Mouse (Mus musculus) lung, adult 2 months (tissue): ENCODE results near the gene Slc2a6. TPM values are rescaled to one million over a fixed set of nuclear protein-coding genes. Genes with fewer than 3 reads are reported as not detected.

Source experiments
- DNase-seq: peaks from one replicate; pipeline ENCODE4 v3.0.0; 2022
- H3K4me1 ChIP-seq: fragments of 200-500 bp; 2 replicates; pipeline ENCODE4 v1.6.1; 2011; ENCODE audit warnings: low read length; ENCODE audit not compliant: control insufficient read depth, insufficient read depth
- H3K4me3 ChIP-seq: fragments of 200-500 bp; replicated peaks from 2 replicates; pipeline ENCODE3; 2011; ENCODE audit warnings: low read depth, mild to moderate bottlenecking, control low read depth, low read length; ENCODE audit errors: extremely low read depth
- CTCF ChIP-seq: fragments of 200-500 bp; IDR thresholded peaks from 2 replicates; pipeline ENCODE4 v1.5.1; 2011; ENCODE audit warnings: mild to moderate bottlenecking, low read length, control low read depth; ENCODE audit not compliant: insufficient read depth
- POLR2A ChIP-seq: fragments of 200-500 bp; IDR thresholded peaks from 2 replicates; pipeline ENCODE4 v1.6.1; 2011; ENCODE audit warnings: low read depth, mild to moderate bottlenecking, control low read depth, low read length, borderline replicate concordance; ENCODE audit errors: extremely low read depth
- WGBS: fragments of 180-500 bp; shearing (Covaris S2); methylation state at CpG from one replicate; pipeline ENCODE4 v1.1.7; 2018; 5-methylcytosine and 5-hydroxymethylcytosine counted together
- polyA plus RNA-seq: library from polyadenylated mRNA; depleted of rRNA; stranded (reverse); fragments of >200 nt; gene quantifications from 2 replicates; pipeline ENCODE4 v1.2.3, GENCODE M21; 2012

Slc2a6 gene
- polyA plus RNA-seq, 1 experiment = 9.5 TPM

DNA sequence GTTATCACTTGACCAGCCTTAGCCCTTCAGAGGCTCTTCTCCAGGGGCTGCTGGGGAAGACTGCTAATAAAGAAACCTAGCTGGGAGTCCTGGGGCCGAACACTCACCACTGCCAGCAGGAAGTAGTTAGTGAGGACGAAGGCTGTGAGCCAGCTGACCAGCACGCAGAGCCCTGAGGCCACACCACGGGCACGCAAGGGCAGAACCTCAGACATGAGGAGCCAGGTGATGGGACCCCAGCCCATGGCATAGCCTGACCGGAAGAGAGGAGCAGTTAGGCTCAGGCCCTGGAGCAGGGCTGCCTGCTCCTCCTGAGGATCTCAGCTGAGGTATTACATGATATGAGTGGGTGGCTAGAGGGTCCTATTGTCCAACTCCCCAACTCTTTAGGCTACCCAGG, 5.2 kb downstream of the Slc2a6 start:
- WGBS = 56% methylated on average over 6 of the region's 6 CpGs
- H3K4me3 ChIP-seq = no peak overlapping the region
- no peak for DNase-seq
- TF ChIP-seq POLR2A (no peak), CTCF (no peak)
- H3K4me1 ChIP-seq = no peaks in the 10 kb centered on the region

DNA sequence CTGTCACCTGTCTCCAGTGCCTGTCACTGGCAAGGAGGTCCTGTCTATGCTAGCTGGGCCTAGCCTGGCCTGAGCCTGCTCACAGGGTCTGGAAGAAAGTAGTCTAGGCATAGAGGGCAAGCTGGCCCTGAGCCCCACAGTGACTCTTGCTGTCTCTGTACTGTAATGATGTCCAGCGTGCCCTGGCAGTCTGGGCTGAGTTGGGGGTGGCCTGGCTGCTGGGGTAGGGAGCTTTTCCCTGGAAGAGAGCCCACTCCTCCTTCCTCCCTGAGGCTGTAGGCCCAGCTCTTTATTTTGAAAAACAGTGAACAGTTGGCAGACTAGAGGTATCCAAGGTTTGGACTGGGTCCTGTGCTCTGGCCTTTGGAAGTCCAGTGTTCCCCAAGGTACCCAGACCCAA, 6.7 kb downstream of the Slc2a6 start:
- Histone ChIP-seq H3K4me3 (no peak overlapping the region), H3K4me1 (no peaks in the 10 kb centered on the region)
- WGBS = 86% methylated on average over 1 of the region's 1 CpGs
- TF ChIP-seq CTCF = no peak
- no peak for TF ChIP-seq POLR2A
- no peak for DNase-seq

DNA sequence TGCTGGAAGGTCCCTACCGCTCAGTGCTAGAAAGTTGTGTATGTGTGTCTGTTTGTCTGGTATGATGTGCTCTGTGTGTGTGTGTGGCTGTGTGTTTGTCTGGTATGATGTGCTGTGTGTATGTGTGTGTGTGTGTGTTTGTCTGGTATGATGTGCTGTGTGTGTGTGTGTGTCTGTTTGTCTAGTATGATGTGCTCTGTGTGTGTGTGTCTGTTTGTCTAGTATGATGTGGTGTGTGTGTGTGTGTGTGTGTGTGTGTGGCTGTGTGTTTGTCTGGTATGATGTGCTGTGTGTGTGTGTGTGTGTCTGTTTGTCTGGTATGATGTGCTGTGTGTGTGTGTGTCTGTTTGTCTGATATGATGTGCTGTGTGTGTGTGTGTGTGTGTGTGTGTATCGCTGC, 8.3 kb downstream of the Slc2a6 start:
- WGBS = 92% methylated on average over 2 of the region's 2 CpGs
- no peak overlapping the region for H3K4me3 ChIP-seq
- TF ChIP-seq POLR2A = no peak
- TF ChIP-seq CTCF = no peak
- DNase-seq = no peak
- no peaks in the 10 kb centered on the region for H3K4me1 ChIP-seq

DNA sequence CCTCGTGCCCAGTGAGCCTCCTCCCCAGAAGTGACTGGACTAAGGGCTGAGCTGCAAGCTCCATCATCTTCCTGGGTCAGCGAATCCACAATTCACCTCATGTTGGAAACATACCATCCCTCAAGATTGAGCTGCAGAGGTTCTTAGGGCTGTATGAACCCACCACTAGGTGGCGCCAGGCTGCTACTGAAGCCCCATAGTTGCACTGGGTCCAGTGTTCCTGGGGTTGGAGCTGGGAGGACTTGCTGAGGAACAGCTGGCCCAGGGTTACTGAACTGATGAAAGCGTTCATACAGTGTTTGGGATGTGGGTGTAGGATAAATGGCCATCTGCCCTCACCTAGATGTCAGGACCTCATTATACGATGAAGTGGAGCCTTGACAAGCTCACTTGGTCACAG, 10.0 kb downstream of the Slc2a6 start:
- H3K4me1 ChIP-seq = no peaks in the 10 kb centered on the region
- DNase-seq = peak; percentile 71
- WGBS = 44% methylated on average over 5 of the region's 5 CpGs
- TF ChIP-seq CTCF (peak; percentile 92), POLR2A (no peak)
- H3K4me3 ChIP-seq = no peak overlapping the region

DNA sequence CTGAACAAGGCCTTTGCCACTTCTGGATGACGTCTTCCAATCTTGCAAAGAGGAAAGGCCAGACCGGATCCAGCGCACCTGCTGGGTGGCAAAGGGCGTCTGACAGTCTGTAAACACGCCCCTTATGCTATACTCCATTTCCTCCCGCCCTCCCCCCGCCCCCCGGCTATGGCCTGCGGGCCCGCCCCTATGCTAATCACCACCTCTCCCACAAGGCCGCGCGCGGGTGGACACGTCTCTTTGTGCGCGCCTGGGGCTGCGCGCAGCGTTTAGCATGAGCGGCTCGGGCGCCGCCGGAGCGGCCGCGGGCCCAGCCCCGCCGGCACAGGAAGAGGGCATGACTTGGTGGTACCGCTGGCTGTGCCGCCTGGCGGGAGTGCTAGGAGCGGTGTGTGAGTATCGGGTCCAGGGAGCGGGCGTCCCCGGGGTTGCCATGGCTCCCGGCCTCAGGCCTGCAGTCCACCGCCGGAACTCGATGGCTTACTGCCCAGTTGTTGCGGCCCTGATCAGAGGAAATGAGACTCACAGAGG, 18.0 kb downstream of the Slc2a6 start, which contains the start of gene Cacfd1:
Gene Cacfd1 (plus strand): TSS at position 213 of the 531 bp plus-strand sequence.
- DNase-seq = peak; percentile 87
- WGBS = under 1% methylated on average over 43 of the region's 43 CpGs
- TF ChIP-seq POLR2A (peak; percentile 48; the same call in 1 of the 2 replicates), CTCF (no peak)
- H3K4me1 ChIP-seq = peaks cover 6% of the 10 kb centered on the region; the same call in 1 of the 2 replicates
- peak within 1 kb of the TSS; percentile 81 for H3K4me3 ChIP-seq

DNA sequence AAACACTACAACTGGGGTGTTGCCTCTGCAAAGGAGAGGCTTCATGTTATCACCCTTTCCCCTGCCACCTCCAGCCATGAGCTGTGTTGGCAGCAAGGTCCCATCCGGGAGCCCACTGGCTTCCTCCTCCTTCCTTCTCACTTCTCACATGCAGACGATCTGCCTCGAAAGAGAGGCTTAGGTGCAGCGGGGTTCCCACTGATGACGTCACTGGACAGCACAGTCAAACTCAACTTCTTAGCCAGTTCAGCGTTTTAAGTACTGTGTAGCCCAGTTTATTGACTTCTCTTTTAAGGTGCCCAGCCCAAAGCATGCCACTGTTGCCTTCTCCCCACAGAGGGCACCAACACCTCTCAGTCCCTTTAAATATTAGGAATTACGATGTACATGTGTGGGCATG, 20.1 kb downstream of the Slc2a6 start:
- no peak for DNase-seq
- no peak overlapping the region for H3K4me3 ChIP-seq
- WGBS = 64% methylated on average over 7 of the region's 7 CpGs
- H3K4me1 ChIP-seq = peaks cover 6% of the 10 kb centered on the region; the same call in 1 of the 2 replicates
- no peak for TF ChIP-seq POLR2A
- no peak for TF ChIP-seq CTCF

DNA sequence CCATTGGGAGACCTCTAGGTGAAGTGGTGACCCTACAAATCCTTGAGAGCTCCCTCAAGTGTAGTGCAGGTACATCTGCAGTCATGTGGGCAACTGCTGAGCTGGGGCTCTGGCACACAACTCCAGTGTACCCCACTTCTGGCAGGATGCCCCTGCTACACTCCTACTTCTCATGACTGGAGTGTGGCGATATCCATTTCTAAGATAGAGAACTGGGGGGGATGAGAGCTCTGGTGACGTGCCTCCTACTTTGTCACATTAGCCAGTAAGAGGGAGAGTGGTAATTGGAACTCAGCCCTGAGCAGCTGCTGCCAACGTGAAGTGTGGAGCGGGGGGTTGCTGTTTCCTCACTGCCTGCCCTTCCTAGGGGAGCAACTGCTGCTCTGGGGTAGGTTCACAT, 21.5 kb downstream of the Slc2a6 start:
- TF ChIP-seq POLR2A (no peak), CTCF (no peak)
- Histone ChIP-seq H3K4me3 (no peak overlapping the region), H3K4me1 (peaks cover 6% of the 10 kb centered on the region; the same call in 1 of the 2 replicates)
- WGBS = 61% methylated on average over 4 of the region's 4 CpGs
- no peak for DNase-seq

DNA sequence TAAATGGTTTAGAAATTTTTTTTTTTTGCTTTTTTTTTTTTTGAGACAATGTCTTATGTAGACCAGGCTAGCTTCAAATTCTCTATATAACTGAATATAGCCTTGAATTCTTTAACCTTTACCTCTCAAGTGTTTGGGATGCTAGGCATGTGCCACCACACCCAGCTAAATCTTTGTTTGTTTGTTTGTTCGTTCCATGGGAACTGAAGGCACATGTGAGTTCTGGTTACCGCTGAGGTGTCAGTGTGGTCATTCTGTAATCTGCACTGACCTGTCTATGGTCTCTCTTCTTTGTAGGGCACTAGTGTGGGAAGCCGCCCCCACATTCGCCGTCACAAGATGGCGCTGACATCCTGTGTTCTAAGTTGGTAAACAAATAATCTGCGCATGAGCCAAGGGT, 29.8 kb downstream of the Slc2a6 start:
- WGBS = 89% methylated on average over 7 of the region's 7 CpGs
- H3K4me1 ChIP-seq = no peaks in the 10 kb centered on the region
- H3K4me3 ChIP-seq = no peak overlapping the region
- TF ChIP-seq POLR2A (no peak), CTCF (no peak)
- DNase-seq = no peak

DNA sequence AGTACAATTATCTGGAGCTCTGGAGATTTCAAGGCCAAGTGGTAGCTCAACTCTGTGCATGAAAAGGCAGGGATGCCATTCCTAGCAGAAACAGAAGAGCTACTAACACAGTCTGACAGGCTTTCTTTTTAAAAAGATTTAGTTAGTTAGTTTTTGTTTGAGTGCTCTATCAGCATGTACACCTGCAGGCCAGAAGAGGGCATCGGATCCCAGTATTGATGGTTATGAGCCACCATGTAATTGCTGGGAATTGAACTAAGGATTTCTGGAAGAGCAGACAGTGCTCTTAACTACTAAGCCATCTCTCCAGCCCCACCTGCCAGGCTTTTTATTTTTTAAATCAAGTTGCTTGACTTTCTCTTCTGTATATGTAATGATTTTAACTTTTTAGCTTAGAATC, 30.3 kb downstream of the Slc2a6 start:
- Histone ChIP-seq H3K4me1 (no peaks in the 10 kb centered on the region), H3K4me3 (no peak overlapping the region)
- TF ChIP-seq CTCF = no peak
- no peak for TF ChIP-seq POLR2A
- DNase-seq = no peak
- 78% methylated on average over 1 of the region's 1 CpGs for WGBS

DNA sequence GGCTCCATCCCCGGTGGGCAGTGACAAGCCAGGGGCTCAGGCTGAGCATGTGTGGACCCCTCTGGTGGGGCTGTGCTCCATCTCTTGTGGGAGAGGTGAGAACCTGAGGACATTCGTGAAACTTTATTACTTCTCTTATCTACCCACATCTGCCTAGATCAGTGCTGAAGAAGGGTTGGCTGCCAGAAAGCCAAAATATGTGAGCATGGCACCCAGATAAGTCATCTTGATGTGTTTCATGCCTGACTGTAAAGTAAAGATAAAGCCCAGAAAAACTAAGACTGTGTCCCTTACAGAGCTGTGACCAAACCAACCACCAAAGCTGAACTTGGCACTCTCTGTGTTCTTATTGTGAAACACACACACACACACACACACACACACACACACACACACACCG, 33.9 kb downstream of the Slc2a6 start:
- no peak for DNase-seq
- no peak for TF ChIP-seq POLR2A
- no peak for TF ChIP-seq CTCF
- 66% methylated on average over 3 of the region's 3 CpGs for WGBS
- Histone ChIP-seq H3K4me3 (no peak overlapping the region), H3K4me1 (no peaks in the 10 kb centered on the region)

DNA sequence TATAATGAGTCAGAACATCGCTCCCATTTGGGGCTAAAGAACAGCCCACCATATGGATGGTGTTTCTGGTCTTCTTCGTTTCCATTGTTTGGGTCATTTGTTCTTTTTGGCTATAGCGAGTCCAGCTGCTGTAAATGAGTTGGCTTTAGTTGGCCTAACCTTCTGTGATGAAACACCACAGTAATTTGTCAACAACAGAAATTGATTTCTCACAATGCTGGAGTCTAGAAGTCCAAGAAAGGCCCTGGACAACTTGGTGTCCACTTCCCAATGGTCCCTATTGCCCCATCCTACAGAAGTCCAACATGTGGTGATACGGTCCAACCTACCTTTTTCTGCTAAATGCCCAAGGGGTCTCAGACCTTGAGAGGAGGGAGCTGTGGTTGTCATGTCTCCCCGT, 43.2 kb downstream of the Slc2a6 start:
- H3K4me1 ChIP-seq = no peaks in the 10 kb centered on the region
- no peak for TF ChIP-seq POLR2A
- TF ChIP-seq CTCF = no peak
- no peak for DNase-seq
- WGBS = 78% methylated on average over 5 of the region's 5 CpGs
- no peak overlapping the region for H3K4me3 ChIP-seq
